Mouse (Mus musculus) adrenal gland, postnatal 4 days (tissue): Measurements from ENCODE around the gene Arl15. TPM values are rescaled to one million over a fixed set of nuclear protein-coding genes. Genes with fewer than 3 reads are reported as not detected.
A peak's percentile ranks its signal among the peaks of the same experiment; 100 is the strongest.
"Not testable (repeated sequence)": the region's sequence is repeated elsewhere in the genome, so short reads cannot be mapped to it uniquely, and the experiment has no call there.

Experiments used
- DNase-seq, 2 experiments: peaks; one replicate each; pipeline ENCODE4 v3.0.0; 2021 to 2022; ENCODE audit warnings: low spot score in 2 of 2, mixed read lengths in 2 of 2
- long read RNA-seq, 2 experiments: library from polyadenylated mRNA; stranded (forward); transcript quantifications; one replicate each; pipeline ENCODE4 v2.0.0; 2021
- total RNA-seq, 2 experiments: library from RNA; stranded (reverse); gene quantifications; 2 replicates each; pipeline ENCODE4 v1.2.3; 2021

Gene Arl15
- 10 to 100 TPM; 32.9 to 36.5 TPM for total RNA-seq
- long read RNA-seq, experiment 1, partial matches to known transcripts: 0 of 5 reads
- long read RNA-seq, experiment 1, other reads (novel, unspliced or antisense): 5 of 5 reads
- long read RNA-seq, experiment 2, partial matches to known transcripts: 0 of 8 reads
- long read RNA-seq, experiment 2, other reads (novel, unspliced or antisense): 6 of 8 reads

GRCm38 (mm10) chr13:113794039-113794704 is at the start of gene Arl15:
Gene Arl15, plus strand, starts transcription at chr13:113794505.
- DNase-seq: peak; percentile 97 to 99

GRCm38 (mm10) chr13:113745301-113745700 is 49.0 kb upstream of the Arl15 start:
- no peak for DNase-seq

GRCm38 (mm10) chr13:113750766-113751165 is 43.5 kb upstream of the Arl15 start:
- DNase-seq: no peak

GRCm38 (mm10) chr13:113754731-113755689 is 39.3 kb upstream of the Arl15 start:
- no peak for DNase-seq

GRCm38 (mm10) chr13:113755779-113756178 is 38.5 kb upstream of the Arl15 start:
- no peak for DNase-seq

GRCm38 (mm10) chr13:113761717-113762116 is 32.6 kb upstream of the Arl15 start:
- DNase-seq: no peak

- DNase-seq: no peak
Observed at GRCm38 (mm10) chr13:113762766-113763516, 31.4 kb upstream of the Arl15 start.

- DNase-seq: no peak
Observed at GRCm38 (mm10) chr13:113765411-113765810, 28.9 kb upstream of the Arl15 start.

GRCm38 (mm10) chr13:113769829-113770228 is 24.5 kb upstream of the Arl15 start:
- no peak for DNase-seq

- DNase-seq: no peak
Observed at GRCm38 (mm10) chr13:113770340-113770739, 24.0 kb upstream of the Arl15 start.

GRCm38 (mm10) chr13:113771340-113771739 is 23.0 kb upstream of the Arl15 start:
- no peak for DNase-seq

GRCm38 (mm10) chr13:113774799-113775198 is 19.5 kb upstream of the Arl15 start:
- DNase-seq: no peak

GRCm38 (mm10) chr13:113775244-113776140 is 18.8 kb upstream of the Arl15 start:
- no peak for DNase-seq

GRCm38 (mm10) chr13:113785803-113786202 is 8.5 kb upstream of the Arl15 start:
- DNase-seq: no peak

- DNase-seq: no peak
Observed at GRCm38 (mm10) chr13:113787136-113787535, 7.2 kb upstream of the Arl15 start.

GRCm38 (mm10) chr13:113790016-113790415 is 4.3 kb upstream of the Arl15 start:
- not testable (repeated sequence) for DNase-seq

- no peak for DNase-seq
Observed at GRCm38 (mm10) chr13:113793637-113794036, 668 bp upstream of the Arl15 start.

- DNase-seq: peak in 1 of 2 experiments; percentile 17
Observed at GRCm38 (mm10) chr13:113794705-113795655, 675 bp downstream of the Arl15 start.

GRCm38 (mm10) chr13:113797378-113797777 is 3.1 kb downstream of the Arl15 start:
- DNase-seq: no peak
